Mouse (Mus musculus) erythroblast, embryonic 14.5 days (primary cell): ENCODE data around the gene Plcb4.

Experiments used
- GATA1 ChIP-seq: IDR thresholded peaks from 2 replicates; pipeline ENCODE4 v1.6.1; 2012; ENCODE audit warnings: low read length, inconsistent platforms, mixed read lengths
- TAL1 ChIP-seq: IDR thresholded peaks from 3 replicates; pipeline ENCODE4 v1.6.1; 2012; ENCODE audit warnings: low read length, inconsistent platforms, mixed read lengths

GRCm38 (mm10) chr2:135737506-135737905, 78.7 kb downstream of the Plcb4 start:
- TF ChIP-seq GATA1 (no peak), TAL1 (no peak)
